Mouse (Mus musculus): ENCODE measurements at regions not wholly inside any gene's neighbourhood (a gene's known extent, or its start where the extent isn't known, plus 50 kb on each side); places are given as distances from the start of the nearest gene placed in this dataset.

- no peak for ATAC-seq (ENCODE audit: insufficient number of reproducible peaks, low FRiP score, low TSS enrichment, low read depth)
- no peaks in the 10 kb centered on the region for H3K27me3 ChIP-seq
- WGBS = 75% methylated on average over 5 of the region's 5 CpGs
- H3K27ac ChIP-seq (replicated peaks) = no peak overlapping the region
- H3K9me3 ChIP-seq (replicated peaks) = no peaks in the 10 kb centered on the region
- H3K4me3 ChIP-seq (replicated peaks) = no peak overlapping the region
- peaks cover 5% of the 10 kb centered on the region; the same call in 1 of the 2 replicates for H3K36me3 ChIP-seq
- H3K9ac ChIP-seq = no peak overlapping the region
- peaks cover 27% of the 10 kb centered on the region for H3K4me1 ChIP-seq
- no peak overlapping the region for H3K4me2 ChIP-seq (replicated peaks)
These were observed 166.0 kb upstream of the Ubr2 start for GRCm38 (mm10) chr17:47176328-47176727.

- Histone ChIP-seq H3K27me3 (no peaks in the 10 kb centered on the region), H3K27ac (replicated peaks) (no peak overlapping the region), H3K36me3 (peaks cover 5% of the 10 kb centered on the region; the same call in 1 of the 2 replicates), H3K4me2 (replicated peaks) (no peak overlapping the region), H3K9me3 (replicated peaks) (no peaks in the 10 kb centered on the region), H3K9ac (no peak overlapping the region), H3K4me1 (peaks cover 26% of the 10 kb centered on the region), H3K4me3 (replicated peaks) (no peak overlapping the region)
- ATAC-seq (ENCODE audit: insufficient number of reproducible peaks, low FRiP score, low TSS enrichment, low read depth) = no peak
- WGBS = 65% methylated on average over 12 of the region's 12 CpGs
These were observed 164.4 kb upstream of the Ubr2 start for GRCm38 (mm10) chr17:47174748-47175215.

GRCm38 (mm10) chr17:47171801-47172200 lies 161.4 kb upstream of the Ubr2 start:
- Histone ChIP-seq H3K27me3 (no peaks in the 10 kb centered on the region), H3K9me3 (replicated peaks) (no peaks in the 10 kb centered on the region), H3K9ac (no peak overlapping the region), H3K4me2 (replicated peaks) (no peak overlapping the region), H3K36me3 (peaks cover 5% of the 10 kb centered on the region; the same call in 1 of the 2 replicates), H3K4me1 (peaks cover 25% of the 10 kb centered on the region), H3K27ac (replicated peaks) (no peak overlapping the region), H3K4me3 (replicated peaks) (no peak overlapping the region)
- no peak for ATAC-seq (ENCODE audit: insufficient number of reproducible peaks, low FRiP score, low TSS enrichment, low read depth)
- 90% methylated on average over 5 of the region's 5 CpGs for WGBS

- Histone ChIP-seq H3K4me1 (peaks cover 30% of the 10 kb centered on the region), H3K4me2 (replicated peaks) (no peak overlapping the region), H3K27ac (replicated peaks) (no peak overlapping the region), H3K4me3 (replicated peaks) (no peak overlapping the region), H3K9me3 (replicated peaks) (no peaks in the 10 kb centered on the region), H3K9ac (no peak overlapping the region), H3K36me3 (peaks cover 5% of the 10 kb centered on the region; the same call in 1 of the 2 replicates), H3K27me3 (no peaks in the 10 kb centered on the region)
- 74% methylated on average over 13 of the region's 13 CpGs for WGBS
- ATAC-seq (ENCODE audit: insufficient number of reproducible peaks, low FRiP score, low TSS enrichment, low read depth) = no peak
These were observed 160.7 kb upstream of the Ubr2 start for GRCm38 (mm10) chr17:47170978-47171593.

- no peak overlapping the region for H3K27ac ChIP-seq (replicated peaks)
- no peak overlapping the region for H3K4me3 ChIP-seq (replicated peaks)
- no peak overlapping the region for H3K4me2 ChIP-seq (replicated peaks)
- 0 out of 2 replicates have a peak, but pooled peaks cover 3% of the 10 kb centered on the region for H3K36me3 ChIP-seq
- H3K9me3 ChIP-seq (replicated peaks) = no peaks in the 10 kb centered on the region
- peaks cover 46% of the 10 kb centered on the region for H3K4me1 ChIP-seq
- WGBS = 44% methylated on average over 8 of the region's 8 CpGs
- peak; percentile 40; the same call in 1 of the 2 replicates for ATAC-seq (ENCODE audit: insufficient number of reproducible peaks, low FRiP score, low TSS enrichment, low read depth)
- no peak overlapping the region for H3K9ac ChIP-seq
- H3K27me3 ChIP-seq = no peaks in the 10 kb centered on the region
These were observed 157.7 kb upstream of the Ubr2 start for GRCm38 (mm10) chr17:47168105-47168504.

- H3K4me3 ChIP-seq (replicated peaks) = no peak overlapping the region
- H3K4me1 ChIP-seq = peaks cover 41% of the 10 kb centered on the region
- no peak overlapping the region for H3K4me2 ChIP-seq (replicated peaks)
- no peak for ATAC-seq (ENCODE audit: insufficient number of reproducible peaks, low FRiP score, low TSS enrichment, low read depth)
- WGBS = 58% methylated on average over 7 of the region's 10 CpGs
- no peak overlapping the region for H3K27ac ChIP-seq (replicated peaks)
- H3K9me3 ChIP-seq (replicated peaks) = no peaks in the 10 kb centered on the region
- no peak overlapping the region for H3K9ac ChIP-seq
- H3K27me3 ChIP-seq = no peaks in the 10 kb centered on the region
- no peaks in the 10 kb centered on the region for H3K36me3 ChIP-seq
These were observed 153.5 kb upstream of the Ubr2 start for GRCm38 (mm10) chr17:47163677-47164340.

GRCm38 (mm10) chr17:47162459-47162858 lies 152.1 kb upstream of the Ubr2 start:
- Histone ChIP-seq H3K36me3 (no peaks in the 10 kb centered on the region), H3K4me1 (peaks cover 28% of the 10 kb centered on the region), H3K27ac (replicated peaks) (no peak overlapping the region), H3K4me3 (replicated peaks) (no peak overlapping the region), H3K9me3 (replicated peaks) (no peaks in the 10 kb centered on the region), H3K4me2 (replicated peaks) (no peak overlapping the region), H3K27me3 (no peaks in the 10 kb centered on the region), H3K9ac (no peak overlapping the region)
- ATAC-seq (ENCODE audit: insufficient number of reproducible peaks, low FRiP score, low TSS enrichment, low read depth) = no peak
- 64% methylated on average over 2 of the region's 2 CpGs for WGBS

- no peak for ATAC-seq (ENCODE audit: insufficient number of reproducible peaks, low FRiP score, low TSS enrichment, low read depth)
- no peak overlapping the region for H3K9ac ChIP-seq
- no peak overlapping the region for H3K4me2 ChIP-seq (replicated peaks)
- H3K4me3 ChIP-seq (replicated peaks) = no peak overlapping the region
- peaks cover 14% of the 10 kb centered on the region for H3K4me1 ChIP-seq
- H3K9me3 ChIP-seq (replicated peaks) = no peaks in the 10 kb centered on the region
- no peaks in the 10 kb centered on the region for H3K27me3 ChIP-seq
- H3K27ac ChIP-seq (replicated peaks) = no peak overlapping the region
- 0 out of 2 replicates have a peak, but pooled peaks cover 5% of the 10 kb centered on the region for H3K36me3 ChIP-seq
- WGBS = 88% methylated on average over 11 of the region's 11 CpGs
These were observed 145.9 kb upstream of the Ubr2 start for GRCm38 (mm10) chr17:47156237-47156636.

GRCm38 (mm10) chr17:47151557-47152278 lies 141.4 kb upstream of the Ubr2 start:
- Histone ChIP-seq H3K4me2 (replicated peaks) (peak overlapping the region; percentile 49), H3K36me3 (0 out of 2 replicates have a peak, but pooled peaks cover 5% of the 10 kb centered on the region), H3K9ac (no peak overlapping the region; the same call in 1 of the 2 replicates), H3K4me1 (peaks cover 42% of the 10 kb centered on the region), H3K9me3 (replicated peaks) (no peaks in the 10 kb centered on the region), H3K27ac (replicated peaks) (0 out of 2 replicates have a peak overlapping the region, but pooled peaks have one; percentile 36), H3K4me3 (replicated peaks) (peak overlapping the region; percentile 33), H3K27me3 (no peaks in the 10 kb centered on the region)
- peak; percentile 48 for ATAC-seq (ENCODE audit: insufficient number of reproducible peaks, low FRiP score, low TSS enrichment, low read depth)
- 11% methylated on average over 20 of the region's 20 CpGs for WGBS

GRCm38 (mm10) chr17:47151193-47151556 lies 140.8 kb upstream of the Ubr2 start:
- Histone ChIP-seq H3K4me3 (replicated peaks) (peak overlapping the region; percentile 33), H3K4me2 (replicated peaks) (peak overlapping the region; percentile 49), H3K27ac (replicated peaks) (0 out of 2 replicates have a peak overlapping the region, but pooled peaks have one; percentile 36), H3K4me1 (peaks cover 43% of the 10 kb centered on the region), H3K9ac (no peak overlapping the region), H3K27me3 (no peaks in the 10 kb centered on the region), H3K36me3 (0 out of 2 replicates have a peak, but pooled peaks cover 2% of the 10 kb centered on the region), H3K9me3 (replicated peaks) (no peaks in the 10 kb centered on the region)
- no peak for ATAC-seq (ENCODE audit: insufficient number of reproducible peaks, low FRiP score, low TSS enrichment, low read depth)
- 42% methylated on average over 5 of the region's 5 CpGs for WGBS

GRCm38 (mm10) chr17:47150636-47151035 lies 140.3 kb upstream of the Ubr2 start:
- Histone ChIP-seq H3K4me2 (replicated peaks) (no peak overlapping the region), H3K27ac (replicated peaks) (0 out of 2 replicates have a peak overlapping the region, but pooled peaks have one; percentile 36), H3K9me3 (replicated peaks) (no peaks in the 10 kb centered on the region), H3K4me1 (peaks cover 48% of the 10 kb centered on the region), H3K4me3 (replicated peaks) (no peak overlapping the region), H3K9ac (no peak overlapping the region), H3K36me3 (no peaks in the 10 kb centered on the region), H3K27me3 (no peaks in the 10 kb centered on the region)
- WGBS = 87% methylated on average over 6 of the region's 6 CpGs
- ATAC-seq (ENCODE audit: insufficient number of reproducible peaks, low FRiP score, low TSS enrichment, low read depth) = no peak

Measured in embryonic facial prominence, embryonic 15.5 days (tissue).